Mouse (Mus musculus): ENCODE data around the gene Wdcp.

The Wdcp gene

DNA sequence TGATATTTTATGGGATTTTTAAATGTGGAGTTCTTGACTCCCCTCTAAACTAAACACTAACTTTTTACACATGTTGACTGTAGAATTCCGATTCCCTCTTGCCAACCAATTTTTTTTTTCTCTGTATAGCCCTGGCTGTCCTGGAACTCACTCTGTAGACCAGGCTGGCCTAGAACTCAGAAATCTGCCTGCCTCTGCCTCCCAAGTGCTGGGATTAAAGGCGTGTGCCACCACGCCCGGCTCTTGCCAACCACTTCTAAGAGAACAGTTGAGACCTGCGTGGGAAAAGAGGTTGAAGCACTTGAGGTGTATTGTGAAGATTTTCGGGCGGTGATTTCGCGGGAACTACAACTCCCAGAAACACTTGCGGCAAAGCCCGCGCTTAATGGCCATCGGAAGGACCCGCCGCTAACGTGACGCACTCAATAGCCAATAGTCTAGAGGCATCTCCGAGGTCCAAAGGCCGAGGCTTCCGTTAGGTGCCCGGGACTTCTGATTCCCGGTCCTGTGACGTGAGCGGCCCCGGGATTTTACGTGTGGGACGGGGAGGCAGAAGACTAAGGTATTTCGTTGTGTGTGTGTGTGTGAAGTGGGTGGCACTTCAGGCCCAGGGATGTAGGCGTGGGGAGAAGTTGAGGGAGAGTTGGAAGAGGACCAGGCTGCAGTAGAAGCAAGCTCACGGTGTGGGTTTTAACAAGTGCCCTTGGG, at the start of gene Wdcp:
Gene Wdcp (plus strand): TSS at position 414 of the 708 bp plus-strand sequence.
- in situ Hi-C loops (cut with MboI, MseI): loop anchor here in 1 of 2 experiments (5.0 kb wide), 2 partner anchors 69 to 71 kb away; no protein-coding TSS in a partner anchor

DNA sequence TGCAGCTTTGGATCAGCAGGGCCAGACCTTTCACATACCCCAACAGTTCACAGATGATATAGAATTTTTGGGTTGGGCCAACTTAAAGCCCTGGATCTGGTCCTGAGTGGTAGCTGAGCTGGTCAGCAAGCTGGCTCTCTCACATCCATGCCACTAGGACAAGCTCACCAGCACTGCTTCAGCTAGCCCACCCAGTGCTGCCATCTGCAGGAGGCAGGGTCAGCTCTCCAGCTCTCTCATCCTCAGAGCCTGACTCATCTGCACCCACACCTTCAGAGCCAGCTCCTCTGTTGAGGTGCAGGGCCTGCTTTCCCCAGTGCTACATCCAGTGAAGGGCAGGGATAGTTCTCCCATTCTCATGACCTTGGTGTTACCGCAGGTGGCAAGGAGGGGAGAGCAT, 49.4 kb upstream of the Wdcp start:
- in situ Hi-C loops (cut with MboI, MseI): loop anchor here in 1 of 2 experiments (10.0 kb wide), 1 partner anchor 511 kb away; no protein-coding TSS in a partner anchor

GRCm38 (mm10) chr12:4797471-4797870, 45.6 kb upstream of the Wdcp start:
- in situ Hi-C loops (cut with MboI, MseI): loop anchor here in 1 of 2 experiments (10.0 kb wide), 1 partner anchor 507 kb away; no protein-coding TSS in a partner anchor

GRCm38 (mm10) chr12:4811036-4811435, 32.1 kb upstream of the Wdcp start:
- in situ Hi-C loops (cut with MboI, MseI): loop anchor here in 1 of 2 experiments (10.0 kb wide), 1 partner anchor 1386 kb away; the partner anchor contains the start of gene Asxl2

DNA sequence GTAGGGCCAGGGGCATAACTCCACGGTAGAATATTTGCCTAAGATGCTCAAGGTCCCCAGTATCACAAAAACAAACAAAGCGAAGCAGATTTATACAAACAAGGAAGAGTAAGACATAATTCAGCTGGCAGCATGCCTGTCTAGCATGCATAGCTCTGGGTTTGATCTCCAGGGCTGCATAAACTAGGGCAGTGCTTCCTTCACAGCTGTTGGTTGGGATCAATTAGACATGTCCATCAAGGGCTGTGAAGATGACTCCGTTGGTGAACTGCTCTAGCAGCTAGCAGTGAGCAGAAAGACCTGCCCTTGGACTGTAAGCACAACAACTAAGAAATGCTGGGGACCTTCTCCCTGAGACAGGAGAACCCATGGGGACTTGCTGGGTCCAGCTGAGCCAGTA, 31.4 kb upstream of the Wdcp start:
- in situ Hi-C loops (cut with MboI, MseI): loop anchor here in 1 of 2 experiments (10.0 kb wide), 1 partner anchor 1387 kb away; the partner anchor contains the start of gene Asxl2

- in situ Hi-C loops (cut with MboI, MseI): loop anchor here in 1 of 2 experiments (10.0 kb wide), 1 partner anchor 1389 kb away; the partner anchor contains the start of gene Asxl2
Observed at GRCm38 (mm10) chr12:4813636-4814035, 29.5 kb upstream of the Wdcp start.

DNA sequence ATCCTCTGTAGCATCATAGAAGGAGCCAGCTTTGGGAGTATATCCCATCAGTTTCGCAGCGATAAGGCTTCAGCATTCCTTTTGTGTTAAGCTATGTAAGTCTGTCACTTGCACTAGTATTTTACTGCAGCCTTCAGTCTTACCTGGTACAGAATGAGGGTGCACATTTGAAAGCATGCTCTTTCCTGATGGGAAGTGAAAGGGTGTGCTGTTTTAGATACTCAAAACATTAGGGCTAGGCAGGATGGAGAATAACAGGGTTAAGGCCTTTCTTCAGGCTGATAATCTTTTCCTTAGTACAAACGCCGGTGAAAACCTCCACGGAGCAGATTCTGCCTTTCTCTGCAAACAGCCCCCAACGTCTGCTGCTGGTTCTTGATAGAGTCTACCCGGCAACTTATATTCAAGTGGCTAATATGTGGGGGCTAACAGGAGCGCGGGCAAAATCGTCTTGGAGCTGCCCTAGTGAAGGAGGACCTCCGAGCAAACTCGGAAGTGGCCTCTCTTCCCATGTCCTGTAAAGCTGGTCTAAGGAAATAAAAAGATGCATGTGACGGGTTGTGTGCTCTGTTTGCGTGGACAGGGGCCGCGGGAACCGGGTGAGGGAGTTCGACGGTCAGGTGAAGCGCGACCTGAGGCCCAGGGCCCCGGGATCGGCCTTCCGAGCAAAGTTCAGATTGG, 26.3 kb upstream of the Wdcp start:
- in situ Hi-C loops (cut with MboI, MseI): loop anchor here in 1 of 2 experiments (10.0 kb wide), 1 partner anchor 1392 kb away; the partner anchor contains the start of gene Asxl2

- in situ Hi-C loops (cut with MboI, MseI): loop anchor here in 1 of 2 experiments (10.0 kb wide), 1 partner anchor 1393 kb away; the partner anchor contains the start of gene Asxl2
Observed at GRCm38 (mm10) chr12:4817361-4818101, 25.6 kb upstream of the Wdcp start, which contains the start of gene Sf3b6. Sf3b6 (plus strand) TSS chr12:4817544.

DNA sequence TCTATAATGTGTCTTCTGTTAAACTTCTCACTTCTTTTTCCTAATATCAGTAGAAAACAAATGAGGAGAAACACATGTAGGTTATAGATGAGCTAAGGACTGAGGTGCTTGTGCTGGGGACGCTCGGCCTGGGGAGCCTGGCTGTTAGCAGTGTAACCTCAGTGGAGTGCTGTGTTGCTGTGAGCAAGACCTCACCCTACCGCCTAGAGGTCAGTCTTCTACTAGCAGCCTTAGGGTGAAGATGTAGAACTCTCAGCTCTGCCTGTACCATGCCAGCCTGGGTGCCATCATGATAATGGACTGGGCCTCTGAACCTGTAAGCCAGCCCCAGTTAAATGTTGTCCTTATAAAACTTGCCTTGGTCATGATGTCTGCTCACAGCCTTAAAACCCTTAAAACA, 15.8 kb upstream of the Wdcp start:
- in situ Hi-C loops (cut with MboI, MseI): no loop called here

GRCm38 (mm10) chr12:4836959-4837358, 6.1 kb upstream of the Wdcp start:
- in situ Hi-C loops (cut with MboI, MseI): no loop called here

DNA sequence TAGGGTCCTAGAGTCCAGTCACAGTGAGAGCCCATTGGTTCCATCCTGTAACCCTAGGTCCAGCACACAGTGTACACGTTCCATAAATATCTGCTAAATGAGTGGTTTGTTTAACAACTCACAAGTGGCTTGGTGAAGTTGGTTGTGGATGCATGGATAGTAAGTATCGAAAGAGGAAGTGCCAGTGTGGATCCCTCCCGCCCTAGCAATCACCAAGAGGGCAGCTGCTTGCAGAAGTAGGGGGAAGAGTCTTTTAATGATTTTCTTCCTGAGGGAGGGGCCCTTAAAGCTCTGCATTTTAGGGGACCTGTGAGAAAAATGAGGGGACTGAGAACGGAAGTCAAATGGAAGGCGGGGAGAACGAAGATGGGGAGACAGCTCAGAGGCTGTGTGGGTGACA, 3.1 kb upstream of the Wdcp start:
- in situ Hi-C loops (cut with MboI, MseI): loop anchor here in 1 of 2 experiments (5.0 kb wide), 2 partner anchors 68 to 72 kb away; no protein-coding TSS in a partner anchor

- in situ Hi-C loops (cut with MboI, MseI): loop anchor here in 1 of 2 experiments (5.0 kb wide), 2 partner anchors 68 to 72 kb away; no protein-coding TSS in a partner anchor
Observed at GRCm38 (mm10) chr12:4840741-4841140, 2.4 kb upstream of the Wdcp start.

- in situ Hi-C loops (cut with MboI, MseI): loop anchor here in 1 of 2 experiments (5.0 kb wide), 2 partner anchors 69 to 71 kb away; no protein-coding TSS in a partner anchor
Observed at GRCm38 (mm10) chr12:4841392-4841887, 1.7 kb upstream of the Wdcp start, which contains the start of gene Fkbp1b. Fkbp1b (minus strand) TSS chr12:4841591.

DNA sequence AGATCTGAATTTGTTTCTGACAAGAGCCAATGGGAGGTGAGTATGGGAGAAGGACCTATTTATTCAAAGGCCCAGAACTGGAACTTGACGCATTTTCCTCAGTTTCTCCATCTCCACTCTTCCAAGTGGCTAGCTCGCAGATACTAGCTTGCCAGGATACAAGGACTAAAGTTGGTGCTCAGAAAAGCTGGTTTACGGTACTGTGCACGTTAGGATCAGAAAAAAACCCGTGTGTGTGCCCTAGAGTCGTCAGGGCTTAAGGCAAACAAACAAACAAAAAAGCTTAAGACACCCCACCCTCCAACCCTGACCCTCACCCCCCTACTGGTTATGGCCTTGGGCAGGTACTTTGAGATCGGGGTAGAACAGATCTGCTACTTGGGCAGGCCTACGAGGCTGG, 647 bp upstream of the Wdcp start:
- in situ Hi-C loops (cut with MboI, MseI): loop anchor here in 1 of 2 experiments (5.0 kb wide), 2 partner anchors 70 kb away; no protein-coding TSS in a partner anchor

GRCm38 (mm10) chr12:4843741-4844140, 638 bp downstream of the Wdcp start:
- in situ Hi-C loops (cut with MboI, MseI): loop anchor here in 1 of 2 experiments (5.0 kb wide), 2 partner anchors 69 to 71 kb away; no protein-coding TSS in a partner anchor

- in situ Hi-C loops (cut with MboI, MseI): no loop called here
Observed at GRCm38 (mm10) chr12:4856160-4856559, 13.1 kb downstream of the Wdcp start.

GRCm38 (mm10) chr12:4856834-4857233, 13.7 kb downstream of the Wdcp start:
- in situ Hi-C loops (cut with MboI, MseI): no loop called here

DNA sequence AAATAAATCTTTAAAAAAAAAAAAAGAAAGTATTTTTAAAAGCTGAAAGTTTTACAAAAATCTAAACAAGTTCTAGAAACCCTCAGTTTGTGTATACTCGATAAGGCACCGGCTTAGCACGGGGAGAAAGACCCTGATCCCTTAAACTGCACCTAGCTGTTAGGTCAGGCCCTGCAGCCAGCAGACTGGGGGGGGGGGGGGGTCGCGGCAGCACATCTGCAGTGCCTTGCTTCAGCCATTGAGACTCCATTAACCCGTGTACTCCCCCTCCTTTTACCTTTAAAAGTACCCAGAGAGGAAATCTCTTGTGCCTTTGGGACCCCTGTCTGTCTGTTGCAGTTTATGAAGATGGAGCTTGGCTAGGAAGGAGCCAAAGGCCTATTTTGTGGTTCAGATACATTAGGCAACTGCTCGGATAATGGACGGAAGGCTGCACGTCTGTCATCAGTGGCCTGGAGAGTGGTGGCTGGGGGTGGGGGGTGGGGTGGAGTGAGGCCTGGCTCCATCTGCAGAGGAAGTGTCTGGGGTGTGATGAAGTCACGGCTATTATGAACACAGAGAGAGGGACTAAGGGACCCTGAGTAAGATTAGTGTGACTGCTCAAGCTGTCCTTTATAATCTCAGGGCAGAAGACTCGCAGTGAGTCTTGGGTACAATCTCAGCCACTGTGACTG, 16.3 kb downstream of the Wdcp start:
- in situ Hi-C loops (cut with MboI, MseI): no loop called here

DNA sequence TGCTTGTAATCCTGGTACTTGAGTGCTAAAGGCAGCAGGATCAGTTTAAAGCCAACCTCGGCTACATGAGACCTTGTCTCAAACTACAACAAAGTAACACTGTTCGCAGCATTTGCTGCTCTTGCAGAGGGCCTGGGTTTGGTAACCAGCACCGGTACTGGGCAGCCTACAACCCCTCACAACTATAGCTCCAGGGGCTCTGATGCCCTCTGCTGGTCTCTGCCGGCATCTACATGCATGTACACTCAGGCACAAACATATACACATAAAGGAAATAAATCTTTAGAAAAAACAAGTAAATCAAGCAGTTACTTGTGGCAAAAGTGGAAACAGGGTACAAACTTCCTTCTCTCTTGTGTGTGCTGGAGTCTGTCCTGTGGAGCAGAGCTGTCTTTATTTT, 19.6 kb downstream of the Wdcp start:
- in situ Hi-C loops (cut with MboI, MseI): no loop called here

- in situ Hi-C loops (cut with MboI, MseI): no loop called here
Observed at GRCm38 (mm10) chr12:4863654-4864337, 20.7 kb downstream of the Wdcp start.

Measured in T-helper 17 cell (primary cell).